Mouse (Mus musculus) neural tube, embryonic 13.5 days (tissue): ENCODE measurements at regions not wholly inside any gene's neighbourhood (a gene's known extent, or its start where the extent isn't known, plus 50 kb on each side); places are given as distances from the start of the nearest gene placed in this dataset.
A peak's percentile ranks its signal among the peaks of the same experiment; 100 is the strongest.
"Not testable (repeated sequence)": the region's sequence is repeated elsewhere in the genome, so short reads cannot be mapped to it uniquely, and the experiment has no call there.

Source experiments
- ATAC-seq: fragments of 200-750 bp; cut with Nextera tagmentation; 2 replicates; pipeline ENCODE4 v1.8.0; 2017; ENCODE audit warnings: low read depth, mild to moderate bottlenecking, moderate TSS enrichment, moderate library complexity
- H3K27ac ChIP-seq: fragments of 300-500 bp; sonication (generic); replicated peaks from 2 replicates; pipeline ENCODE4 v1.5.1; 2015; ENCODE audit warnings: moderate library complexity, mild to moderate bottlenecking, inconsistent platforms
- H3K27me3 ChIP-seq: fragments of 300-500 bp; sonication (generic); 2 replicates; pipeline ENCODE4 v1.6.1; 2015; ENCODE audit warnings: mild to moderate bottlenecking, inconsistent platforms
- H3K36me3 ChIP-seq: fragments of 300-500 bp; sonication (generic); 2 replicates; pipeline ENCODE4 v1.6.1; 2015; ENCODE audit warnings: mild to moderate bottlenecking, inconsistent platforms
- H3K4me1 ChIP-seq: fragments of 300-500 bp; sonication (generic); replicated peaks from 2 replicates; pipeline ENCODE4 v1.6.1; 2015; ENCODE audit warnings: inconsistent platforms
- H3K4me2 ChIP-seq: fragments of 300-500 bp; sonication (generic); 2 replicates; pipeline ENCODE4 v1.6.1; 2015; ENCODE audit warnings: inconsistent platforms, mild to moderate bottlenecking, moderate library complexity
- H3K4me3 ChIP-seq: fragments of 300-500 bp; sonication (generic); 2 replicates; pipeline ENCODE4 v1.5.1; 2015; ENCODE audit warnings: mild to moderate bottlenecking, inconsistent platforms
- H3K9ac ChIP-seq: fragments of 300-500 bp; sonication (generic); 2 replicates; pipeline ENCODE4 v1.6.1; 2015; ENCODE audit warnings: moderate library complexity, mild to moderate bottlenecking, inconsistent platforms
- H3K9me3 ChIP-seq: fragments of 300-500 bp; sonication (generic); 2 replicates; pipeline ENCODE4 v1.6.1; 2016; ENCODE audit warnings: inconsistent platforms
- WGBS: fragments of 180-500 bp; shearing (Covaris S2); methylation state at CpG from one replicate; pipeline ENCODE4 v1.1.7; 2015; 5-methylcytosine and 5-hydroxymethylcytosine counted together

GRCm38 (mm10) chr2:99470856-99471465 lies 803.9 kb upstream of the Gm10800 start:
- H3K27me3 ChIP-seq = no peaks in the 10 kb centered on the region
- no peak overlapping the region for H3K9ac ChIP-seq
- H3K27ac ChIP-seq = no peak overlapping the region
- WGBS = 75% methylated on average over 2 of the region's 2 CpGs
- H3K4me3 ChIP-seq = no peak overlapping the region
- H3K9me3 ChIP-seq = no peaks in the 10 kb centered on the region
- H3K36me3 ChIP-seq = no peaks in the 10 kb centered on the region
- peak; percentile 43; the same call in 1 of the 2 replicates for ATAC-seq
- no peaks in the 10 kb centered on the region for H3K4me1 ChIP-seq
- no peak overlapping the region for H3K4me2 ChIP-seq

DNA sequence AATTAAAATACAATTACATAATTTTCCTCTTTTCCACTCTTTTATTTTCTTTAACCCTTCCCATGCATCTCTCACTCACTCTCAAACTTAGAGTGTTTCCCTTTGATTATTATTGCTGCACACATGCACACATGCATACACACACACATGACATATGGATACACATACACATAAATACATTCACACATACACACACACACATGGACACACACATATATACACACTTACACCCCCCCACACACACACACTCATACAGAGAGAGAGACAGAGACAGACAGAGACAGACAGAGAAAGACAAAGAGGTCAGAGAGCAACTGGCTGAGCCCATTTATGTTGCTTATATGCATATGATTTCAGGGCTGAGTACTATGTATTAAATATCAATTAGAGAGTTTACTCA lies 764.2 kb upstream of the Gm10800 start:
- H3K9ac ChIP-seq = no peak overlapping the region
- H3K4me1 ChIP-seq = no peaks in the 10 kb centered on the region

GRCm38 (mm10) chr2:99430511-99430910 lies 763.4 kb upstream of the Gm10800 start:
- Histone ChIP-seq H3K27ac (no peak overlapping the region), H3K4me1 (no peaks in the 10 kb centered on the region), H3K4me3 (no peak overlapping the region), H3K9me3 (no peaks in the 10 kb centered on the region), H3K36me3 (no peaks in the 10 kb centered on the region), H3K4me2 (no peak overlapping the region), H3K27me3 (no peaks in the 10 kb centered on the region), H3K9ac (no peak overlapping the region)
- no peak for ATAC-seq
- WGBS = 75% methylated on average over 2 of the region's 2 CpGs

More for the DNA sequence above, 764.2 kb upstream of the Gm10800 start:
- Histone ChIP-seq H3K27ac (no peak overlapping the region), H3K9me3 (no peaks in the 10 kb centered on the region), H3K4me2 (no peak overlapping the region), H3K36me3 (no peaks in the 10 kb centered on the region), H3K4me3 (no peak overlapping the region), H3K27me3 (no peaks in the 10 kb centered on the region)
- no peak for ATAC-seq

DNA sequence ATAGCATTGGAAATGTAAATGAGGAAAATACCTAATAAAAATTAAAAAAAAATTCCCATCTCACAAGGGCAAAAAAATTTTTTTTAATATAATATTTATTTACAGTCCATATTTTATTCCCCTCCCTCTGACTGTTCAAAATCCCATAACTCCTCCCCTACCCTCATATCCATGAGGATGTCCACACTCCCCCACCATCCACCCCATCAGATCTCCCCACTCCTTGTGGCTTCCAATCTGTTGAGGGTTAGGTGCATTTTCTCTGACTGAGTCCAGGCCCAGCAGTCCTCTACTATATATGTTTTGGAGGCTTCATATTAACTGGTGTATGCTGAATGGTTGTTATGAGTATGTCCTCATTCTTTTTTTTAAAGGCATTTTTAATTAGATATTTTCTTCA lies 754.5 kb upstream of the Gm10800 start:
- Histone ChIP-seq H3K36me3 (no peaks in the 10 kb centered on the region), H3K27ac (no peak overlapping the region), H3K4me1 (no peaks in the 10 kb centered on the region), H3K4me2 (no peak overlapping the region), H3K9ac (no peak overlapping the region), H3K4me3 (no peak overlapping the region), H3K27me3 (no peaks in the 10 kb centered on the region), H3K9me3 (no peaks in the 10 kb centered on the region)
- ATAC-seq = no peak

DNA sequence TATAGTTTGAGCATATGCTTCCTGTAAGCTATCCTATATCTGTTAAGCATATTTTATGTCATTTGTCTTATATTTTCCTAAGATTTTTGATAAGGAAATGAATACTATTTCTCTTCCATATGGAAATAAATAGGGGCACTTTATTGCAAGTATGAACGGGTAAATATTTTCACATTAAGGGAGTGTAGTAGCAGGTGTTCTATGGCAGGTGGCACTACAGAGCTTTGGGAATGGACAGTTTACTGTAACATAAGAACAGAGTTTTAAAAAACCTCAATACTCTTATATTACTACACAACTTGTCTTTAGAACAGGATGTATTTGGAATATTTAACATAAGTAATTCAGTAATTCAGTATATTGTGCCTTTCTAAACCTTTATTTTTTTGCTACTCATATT lies 742.4 kb upstream of the Gm10800 start:
- Histone ChIP-seq H3K9me3 (no peaks in the 10 kb centered on the region), H3K4me1 (no peaks in the 10 kb centered on the region), H3K27ac (no peak overlapping the region), H3K36me3 (no peaks in the 10 kb centered on the region), H3K4me2 (no peak overlapping the region), H3K27me3 (no peaks in the 10 kb centered on the region), H3K4me3 (no peak overlapping the region), H3K9ac (no peak overlapping the region)
- 54% methylated on average over 1 of the region's 1 CpGs for WGBS
- no peak for ATAC-seq

GRCm38 (mm10) chr2:99379746-99380145 lies 712.6 kb upstream of the Gm10800 start:
- H3K36me3 ChIP-seq = no peaks in the 10 kb centered on the region
- ATAC-seq = no peak
- H3K27me3 ChIP-seq = no peaks in the 10 kb centered on the region
- H3K4me3 ChIP-seq = no peak overlapping the region
- no peaks in the 10 kb centered on the region for H3K4me1 ChIP-seq
- H3K9ac ChIP-seq = no peak overlapping the region
- no peaks in the 10 kb centered on the region for H3K9me3 ChIP-seq
- no peak overlapping the region for H3K27ac ChIP-seq
- no peak overlapping the region for H3K4me2 ChIP-seq

GRCm38 (mm10) chr2:99363651-99364050 lies 696.5 kb upstream of the Gm10800 start:
- not testable (repeated sequence) for H3K4me3 ChIP-seq, H3K4me1 ChIP-seq, H3K9ac ChIP-seq, H3K27me3 ChIP-seq, H3K9me3 ChIP-seq, H3K4me2 ChIP-seq, ATAC-seq, H3K36me3 ChIP-seq, H3K27ac ChIP-seq
- 86% methylated on average over 3 of the region's 3 CpGs for WGBS

DNA sequence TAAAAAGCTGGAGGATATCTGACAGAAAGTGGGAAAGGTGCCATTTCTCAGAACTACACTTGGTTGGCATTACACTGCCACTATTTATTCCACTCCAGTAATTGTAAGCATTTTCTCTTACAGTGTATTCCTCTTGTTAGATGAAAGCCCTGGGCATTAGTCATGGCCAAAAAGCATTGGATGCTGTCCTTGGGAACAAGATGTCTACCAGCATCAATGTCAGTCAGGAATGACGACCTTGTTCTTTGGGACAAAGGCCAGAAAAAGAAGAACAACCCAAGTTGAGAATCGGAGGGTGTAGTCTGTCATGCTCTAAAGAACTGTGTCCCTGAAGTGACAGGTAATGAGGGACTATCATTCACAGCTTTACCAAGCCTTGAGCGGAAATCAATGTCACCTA lies 662.1 kb upstream of the Gm10800 start:
- Histone ChIP-seq H3K4me3 (no peak overlapping the region), H3K9me3 (no peaks in the 10 kb centered on the region), H3K27ac (no peak overlapping the region), H3K36me3 (no peaks in the 10 kb centered on the region), H3K4me1 (no peaks in the 10 kb centered on the region), H3K9ac (no peak overlapping the region), H3K4me2 (no peak overlapping the region), H3K27me3 (no peaks in the 10 kb centered on the region)
- ATAC-seq = no peak
- WGBS = 80% methylated on average over 3 of the region's 3 CpGs
